Mouse (Mus musculus) lung, adult 2 months (tissue): ENCODE results near the gene Prr22.

Source experiments
- CTCF ChIP-seq: fragments of 200-500 bp; IDR thresholded peaks from 2 replicates; pipeline ENCODE4 v1.5.1; 2011; ENCODE audit warnings: mild to moderate bottlenecking, low read length, control low read depth; ENCODE audit not compliant: insufficient read depth
- POLR2A ChIP-seq: fragments of 200-500 bp; IDR thresholded peaks from 2 replicates; pipeline ENCODE4 v1.6.1; 2011; ENCODE audit warnings: low read depth, mild to moderate bottlenecking, control low read depth, low read length, borderline replicate concordance; ENCODE audit errors: extremely low read depth

GRCm38 (mm10) chr17:56722441-56722840 lies 47.6 kb upstream of the Prr22 start:
- TF ChIP-seq CTCF (no peak), POLR2A (no peak)
